Mouse (Mus musculus) thymus, adult 2 months (tissue): Measurements from ENCODE around the gene Clta.

ENCODE experiments used
- CTCF ChIP-seq: fragments of 200-500 bp; IDR thresholded peaks from 2 replicates; pipeline ENCODE4 v1.5.1; 2012; ENCODE audit warnings: mild to moderate bottlenecking, control low read depth, low read length, moderate library complexity, borderline replicate concordance; ENCODE audit not compliant: control insufficient read depth, poor library complexity, insufficient read depth; ENCODE audit errors: extremely low read depth
- POLR2A ChIP-seq: fragments of 200-500 bp; IDR thresholded peaks from 2 replicates; pipeline ENCODE4 v1.6.1; 2012; ENCODE audit warnings: mild to moderate bottlenecking, low read length, control low read depth, moderate library complexity; ENCODE audit not compliant: control insufficient read depth, poor library complexity, insufficient read depth; ENCODE audit errors: extremely low read depth

- TF ChIP-seq POLR2A (0 out of 2 replicates have a peak, but pooled peaks have one; percentile 33), CTCF (peak; percentile 93)
Measured at GRCm38 (mm10) chr4:44065355-44066025, 61.2 kb downstream of the Clta start.
